Mouse (Mus musculus) G1E (cell line): Measurements from ENCODE around the gene Fxyd7. TPM values are rescaled to one million over a fixed set of nuclear protein-coding genes. Genes with fewer than 3 reads are reported as not detected.

Source experiments
- ATAC-seq: 2 replicates; pipeline ENCODE4 v1.8.0; 2016; ENCODE audit warnings: mild to moderate bottlenecking; ENCODE audit not compliant: insufficient number of reproducible peaks, poor library complexity, low FRiP score, severe bottlenecking; ENCODE audit errors: extremely low read depth
- DNase-seq: peaks from one replicate; pipeline ENCODE4 v3.0.0; 2012; ENCODE audit warnings: low spot score
- H3K27me3 ChIP-seq: 2 replicates; pipeline ENCODE4 v1.6.1; 2012; ENCODE audit warnings: mild to moderate bottlenecking, low read length, inconsistent platforms; ENCODE audit not compliant: insufficient read depth
- H3K36me3 ChIP-seq: replicated peaks from 2 replicates; pipeline ENCODE3; 2012; ENCODE audit warnings: mild to moderate bottlenecking, inconsistent platforms
- H3K4me1 ChIP-seq: 2 replicates; pipeline ENCODE4 v1.6.1; 2012; ENCODE audit warnings: low read depth, low read length, inconsistent platforms, mixed read lengths; ENCODE audit not compliant: insufficient read depth
- H3K4me3 ChIP-seq: 2 replicates; pipeline ENCODE4 v1.5.1; 2012; ENCODE audit warnings: low read depth, mild to moderate bottlenecking, inconsistent platforms, low read length, moderate library complexity, mixed read lengths
- H3K9me3 ChIP-seq: replicated peaks from 2 replicates; pipeline ENCODE4 v1.6.1; 2012; ENCODE audit warnings: inconsistent platforms
- CTCF ChIP-seq: IDR thresholded peaks from 2 replicates; pipeline ENCODE4 v1.5.1; 2012; ENCODE audit warnings: low read depth, low read length, inconsistent platforms, mixed read lengths
- GATA1 ChIP-seq: IDR thresholded peaks from 2 replicates; pipeline ENCODE4 v1.6.1; 2012; ENCODE audit warnings: borderline replicate concordance, low read length, inconsistent platforms, mixed read lengths
- GATA2 ChIP-seq: IDR thresholded peaks from 2 replicates; pipeline ENCODE4 v1.6.1; 2012; ENCODE audit warnings: low read depth, low read length, inconsistent platforms, borderline replicate concordance
- POLR2AphosphoS5 ChIP-seq: IDR thresholded peaks from 2 replicates; pipeline ENCODE4 v1.6.1; 2012; ENCODE audit warnings: low read depth, low read length, inconsistent platforms; ENCODE audit not compliant: insufficient replicate concordance
- TAL1 ChIP-seq: conservative IDR thresholded peaks from 2 replicates; pipeline ENCODE4 v1.6.1; 2012; ENCODE audit warnings: low read depth, low read length, inconsistent platforms, mixed read lengths
- polyA plus RNA-seq: library from polyadenylated mRNA; stranded (reverse); fragments of >175 nt; gene quantifications from 2 replicates; pipeline ENCODE4 v1.2.3, GENCODE M21; 2012
- total RNA-seq, 2 experiments: library from RNA; stranded (forward) in 1 of 2; stranded (reverse) in 1 of 2; fragments of 200-1000 nt in 1 of 2; fragments of >200 nt in 1 of 2; fragmentation: Nextera tagmentation in 1 of 2; gene quantifications; 2 replicates each; pipeline ENCODE4 v1.2.3; 2014 to 2017

The Fxyd7 gene
- total and polyA plus RNA-seq, 3 experiments: not detected

- Histone ChIP-seq H3K27me3 (no peaks in the 10 kb centered on the region), H3K4me1 (no peaks in the 10 kb centered on the region), H3K9me3 (peaks cover 34% of the 10 kb centered on the region), H3K36me3 (no peaks in the 10 kb centered on the region), H3K4me3 (no peak overlapping the region)
- DNase-seq (no peak), ATAC-seq (no peak)
- no peak for TF ChIP-seq TAL1
- no peak for TF ChIP-seq GATA2
- no peak for TF ChIP-seq POLR2AphosphoS5
- no peak for TF ChIP-seq GATA1
- TF ChIP-seq CTCF: no peak
Observed at GRCm38 (mm10) chr7:31069491-31069890, 18.2 kb upstream of the Fxyd7 start.

- Histone ChIP-seq H3K36me3 (no peaks in the 10 kb centered on the region), H3K4me3 (no peak overlapping the region; the same call in 1 of the 2 replicates), H3K9me3 (peaks cover 37% of the 10 kb centered on the region), H3K4me1 (no peaks in the 10 kb centered on the region), H3K27me3 (no peaks in the 10 kb centered on the region)
- TF ChIP-seq GATA1 (no peak), TAL1 (no peak), GATA2 (no peak), POLR2AphosphoS5 (no peak), CTCF (no peak)
- ATAC-seq (no peak), DNase-seq (no peak)
Observed at GRCm38 (mm10) chr7:31067836-31068235, 16.6 kb upstream of the Fxyd7 start.

GRCm38 (mm10) chr7:31063074-31063560, 11.8 kb upstream of the Fxyd7 start:
- Histone ChIP-seq H3K9me3 (peaks cover 35% of the 10 kb centered on the region), H3K36me3 (no peaks in the 10 kb centered on the region), H3K4me1 (no peaks in the 10 kb centered on the region), H3K27me3 (no peaks in the 10 kb centered on the region), H3K4me3 (no peak overlapping the region)
- ATAC-seq (no peak), DNase-seq (no peak)
- no peak for TF ChIP-seq GATA2
- TF ChIP-seq CTCF: no peak
- TF ChIP-seq GATA1: no peak

GRCm38 (mm10) chr7:31060621-31061010, 9.3 kb upstream of the Fxyd7 start:
- H3K36me3 ChIP-seq: no peaks in the 10 kb centered on the region
- H3K27me3 ChIP-seq: no peaks in the 10 kb centered on the region
- DNase-seq (no peak), ATAC-seq (no peak)
- H3K4me3 ChIP-seq: no peak overlapping the region
- TF ChIP-seq TAL1: no peak
- TF ChIP-seq POLR2AphosphoS5: no peak
- TF ChIP-seq GATA2: no peak
- TF ChIP-seq CTCF: no peak
- TF ChIP-seq GATA1: no peak
- no peaks in the 10 kb centered on the region for H3K4me1 ChIP-seq
- peaks cover 31% of the 10 kb centered on the region for H3K9me3 ChIP-seq

- H3K36me3 ChIP-seq: no peaks in the 10 kb centered on the region
- no peaks in the 10 kb centered on the region for H3K4me1 ChIP-seq
- H3K9me3 ChIP-seq: peaks cover 31% of the 10 kb centered on the region
- no peak for ATAC-seq
- TF ChIP-seq GATA2 (no peak), POLR2AphosphoS5 (no peak)
- no peak overlapping the region for H3K4me3 ChIP-seq
- no peaks in the 10 kb centered on the region for H3K27me3 ChIP-seq
- DNase-seq: no peak
Observed at GRCm38 (mm10) chr7:31059919-31060620, 8.8 kb upstream of the Fxyd7 start.

GRCm38 (mm10) chr7:31059108-31059507, 7.8 kb upstream of the Fxyd7 start, which contains the start of gene Lgi4:
Gene Lgi4, plus strand, starts transcription at chr7:31059342.
- ATAC-seq (peak; percentile 34; the same call in 1 of the 2 replicates), DNase-seq (peak; percentile 47)
- H3K36me3 ChIP-seq: no peaks in the 10 kb centered on the region
- H3K4me1 ChIP-seq: no peaks in the 10 kb centered on the region
- no peaks in the 10 kb centered on the region for H3K27me3 ChIP-seq
- no peak within 1 kb of the TSS for H3K4me3 ChIP-seq
- H3K9me3 ChIP-seq: peaks cover 40% of the 10 kb centered on the region
- TF ChIP-seq TAL1: no peak
- no peak for TF ChIP-seq GATA1
- no peak for TF ChIP-seq GATA2
- TF ChIP-seq CTCF: peak; percentile 86
- TF ChIP-seq POLR2AphosphoS5: no peak

- ATAC-seq (no peak), DNase-seq (no peak)
- H3K27me3 ChIP-seq: no peaks in the 10 kb centered on the region
- TF ChIP-seq GATA1: no peak
- no peak for TF ChIP-seq POLR2AphosphoS5
- no peak for TF ChIP-seq GATA2
- TF ChIP-seq TAL1: no peak
- no peak for TF ChIP-seq CTCF
- H3K9me3 ChIP-seq: peaks cover 45% of the 10 kb centered on the region
- no peak overlapping the region for H3K4me3 ChIP-seq
- H3K4me1 ChIP-seq: no peaks in the 10 kb centered on the region
- no peaks in the 10 kb centered on the region for H3K36me3 ChIP-seq
Observed at GRCm38 (mm10) chr7:31058211-31058610, 6.9 kb upstream of the Fxyd7 start.
